Mouse (Mus musculus) C2C12 (cell line): Measurements from ENCODE around the gene Fam8a1.

Experiments used
- CTCF ChIP-seq: IDR thresholded peaks from one replicate; pipeline ENCODE4 v1.5.1; 2011; ENCODE audit not compliant: control insufficient read depth, insufficient read depth, insufficient read length
- MYOD1 ChIP-seq: IDR thresholded peaks from one replicate; pipeline ENCODE4 v1.6.1; 2011; ENCODE audit warnings: low read depth; ENCODE audit not compliant: control insufficient read depth, insufficient read length
- MYOG ChIP-seq: IDR thresholded peaks from one replicate; pipeline ENCODE4 v1.6.1; 2011; ENCODE audit not compliant: control insufficient read depth, insufficient read length; ENCODE audit errors: extremely low read depth
- USF1 ChIP-seq: IDR thresholded peaks from one replicate; pipeline ENCODE4 v1.6.1; 2011; ENCODE audit warnings: low read depth, mild to moderate bottlenecking, control low read depth, moderate library complexity

DNA sequence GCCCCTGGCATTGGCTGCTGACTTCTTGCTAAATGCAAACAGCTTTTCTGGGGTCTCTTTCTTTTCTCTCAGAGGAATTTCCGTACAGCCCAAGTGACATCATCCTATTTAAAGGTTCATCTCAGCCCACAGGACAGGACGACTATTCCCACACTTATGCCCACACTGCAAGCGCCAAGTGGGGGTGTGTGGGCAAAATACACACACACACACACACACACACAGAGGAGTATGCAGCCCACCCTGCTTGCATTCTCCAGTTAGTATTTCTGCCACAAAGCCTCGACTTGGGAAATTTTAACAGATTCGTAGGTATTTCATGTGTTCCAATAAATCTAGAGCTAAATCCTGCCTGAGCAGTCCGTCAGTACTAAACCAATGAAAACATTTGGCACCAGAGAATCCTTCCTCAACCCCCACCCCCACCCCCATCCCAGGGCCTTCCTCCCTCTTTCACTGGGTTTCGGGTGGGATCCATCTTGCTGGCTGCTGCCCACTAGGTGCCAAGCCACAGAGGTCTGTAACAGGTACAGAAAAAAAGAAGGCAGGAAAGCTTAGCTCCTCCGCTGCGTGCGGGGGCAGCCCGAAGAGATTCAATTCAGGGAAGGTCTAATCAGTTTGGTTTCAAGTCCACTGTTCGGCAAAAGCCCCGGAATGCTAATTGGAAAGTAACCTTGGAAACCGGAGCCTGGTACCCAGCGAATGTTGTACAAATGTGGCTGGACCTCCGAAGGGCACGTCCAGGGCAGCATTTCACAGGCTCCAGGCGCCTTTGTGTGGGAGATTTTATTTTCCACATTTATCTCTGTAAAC, 35.8 kb upstream of the Fam8a1 start:
- TF ChIP-seq MYOG = no peak
- no peak for TF ChIP-seq CTCF
- TF ChIP-seq MYOD1 = no peak
- no peak for TF ChIP-seq USF1
